Mouse (Mus musculus) limb, embryonic 11.5 days (tissue): ENCODE results near the gene Dffb. TPM values are rescaled to one million over a fixed set of nuclear protein-coding genes. Genes with fewer than 3 reads are reported as not detected.

ENCODE experiments used
- ATAC-seq: fragments of 200-750 bp; cut with Nextera tagmentation; 2 replicates; pipeline ENCODE4 v1.8.0; 2017; ENCODE audit warnings: low read depth; ENCODE audit not compliant: insufficient number of reproducible peaks, low FRiP score, low TSS enrichment
- DNase-seq: peaks from one replicate; pipeline ENCODE4 v3.0.0-alpha.2; 2015; ENCODE audit warnings: low spot score
- H3K27ac ChIP-seq: fragments of 300-500 bp; sonication (generic); replicated peaks from 2 replicates; pipeline ENCODE4 v1.5.1; 2014; ENCODE audit warnings: low read depth, mild to moderate bottlenecking, low read length
- H3K27me3 ChIP-seq: fragments of 300-500 bp; sonication (generic); 2 replicates; pipeline ENCODE4 v1.6.1; 2014; ENCODE audit warnings: mild to moderate bottlenecking, low read length, mixed read lengths; ENCODE audit not compliant: control insufficient read depth, insufficient read depth
- H3K36me3 ChIP-seq: fragments of 300-500 bp; sonication (generic); 2 replicates; pipeline ENCODE4 v1.6.1; 2014; ENCODE audit warnings: mild to moderate bottlenecking, low read length, moderate library complexity, mixed read lengths; ENCODE audit not compliant: control insufficient read depth, insufficient read depth
- H3K4me1 ChIP-seq: fragments of 300-500 bp; sonication (generic); 2 replicates; pipeline ENCODE4 v1.6.1; 2014; ENCODE audit warnings: low read length, mixed read lengths; ENCODE audit not compliant: control insufficient read depth, insufficient read depth
- H3K4me2 ChIP-seq: fragments of 300-500 bp; sonication (generic); 2 replicates; pipeline ENCODE4 v1.6.1; 2014; ENCODE audit warnings: low read depth, mild to moderate bottlenecking, moderate library complexity; ENCODE audit not compliant: severe bottlenecking
- H3K4me3 ChIP-seq: fragments of 300-500 bp; sonication (generic); 2 replicates; pipeline ENCODE4 v1.5.1; 2014; ENCODE audit warnings: low read depth, low read length
- H3K9ac ChIP-seq: fragments of 300-500 bp; sonication (generic); 2 replicates; pipeline ENCODE4 v1.6.1; 2014; ENCODE audit warnings: mild to moderate bottlenecking, low read length
- H3K9me3 ChIP-seq: fragments of 300-500 bp; sonication (generic); 2 replicates; pipeline ENCODE4 v1.6.1; 2016; ENCODE audit warnings: low read length; ENCODE audit not compliant: control insufficient read depth
- WGBS: fragments of 180-500 bp; shearing (Covaris S2); extraction: QIAGEN DNeasy Blood & Tissue Kit; methylation state at CpG from one replicate; pipeline ENCODE4 v1.1.7; 2014; 5-methylcytosine and 5-hydroxymethylcytosine counted together
- polyA plus RNA-seq: library from polyadenylated mRNA; unstranded; fragments of >200 nt; fragmentation: Nextera tagmentation; extraction: Ambion mirVana; gene quantifications from 2 replicates; pipeline ENCODE4 v1.2.1, GENCODE M21; 2014

The Dffb gene
- polyA plus RNA-seq, 1 experiment from 2014 or later, result 14.1 TPM

- H3K9ac ChIP-seq, result peak overlapping the region; percentile 95
- H3K4me1 ChIP-seq, result peaks cover 11% of the 10 kb centered on the region
- H3K27me3 ChIP-seq, result no peaks in the 10 kb centered on the region
- peaks cover 8% of the 10 kb centered on the region; the same call in 1 of the 2 replicates for H3K36me3 ChIP-seq
- H3K4me3 ChIP-seq, result peak overlapping the region; percentile 99
- peak overlapping the region; percentile 36; the same call in 1 of the 2 replicates for H3K27ac ChIP-seq
- peak overlapping the region; percentile 99 for H3K4me2 ChIP-seq
- H3K9me3 ChIP-seq, result no peaks in the 10 kb centered on the region
- 0 out of 2 replicates have a peak, but pooled peaks have one; percentile 3 for ATAC-seq
- DNase-seq, result peak; percentile 36
- WGBS, result 4% methylated on average over 45 of the region's 55 CpGs
Measured at GRCm38 (mm10) chr4:154012132-154012882, 37.4 kb upstream of the Dffb start.

GRCm38 (mm10) chr4:154011646-154012089, 36.7 kb upstream of the Dffb start, which contains the start of gene Lrrc47:
Lrrc47 (plus strand) TSS chr4:154011731.
- Histone ChIP-seq H3K9me3 (no peaks in the 10 kb centered on the region), H3K27me3 (no peaks in the 10 kb centered on the region), H3K9ac (peak within 1 kb of the TSS; percentile 95), H3K27ac (peak within 1 kb of the TSS; percentile 36; the same call in 1 of the 2 replicates), H3K4me1 (peaks cover 11% of the 10 kb centered on the region), H3K4me2 (peak within 1 kb of the TSS; percentile 99), H3K36me3 (peaks cover 6% of the 10 kb centered on the region; the same call in 1 of the 2 replicates), H3K4me3 (peak within 1 kb of the TSS; percentile 99)
- WGBS, result under 1% methylated on average over 49 of the region's 59 CpGs
- DNase-seq (peak; percentile 83), ATAC-seq (peak; percentile 84)

GRCm38 (mm10) chr4:154010907-154011645, 36.1 kb upstream of the Dffb start:
- peak overlapping the region; percentile 99 for H3K4me3 ChIP-seq
- H3K9ac ChIP-seq, result peak overlapping the region; percentile 95
- H3K4me2 ChIP-seq, result peak overlapping the region; percentile 99
- no peaks in the 10 kb centered on the region for H3K27me3 ChIP-seq
- peaks cover 11% of the 10 kb centered on the region for H3K4me1 ChIP-seq
- peak overlapping the region; percentile 36; the same call in 1 of the 2 replicates for H3K27ac ChIP-seq
- DNase-seq, result no peak
- ATAC-seq, result peak; percentile 11; the same call in 1 of the 2 replicates
- no peaks in the 10 kb centered on the region for H3K9me3 ChIP-seq
- WGBS, result 29% methylated on average over 13 of the region's 13 CpGs
- H3K36me3 ChIP-seq, result peaks cover 6% of the 10 kb centered on the region; the same call in 1 of the 2 replicates

- 80% methylated on average over 4 of the region's 4 CpGs for WGBS
- H3K4me2 ChIP-seq, result no peak overlapping the region
Measured at GRCm38 (mm10) chr4:154007759-154008158, 32.8 kb upstream of the Dffb start.

GRCm38 (mm10) chr4:154006264-154006663, 31.3 kb upstream of the Dffb start:
- no peaks in the 10 kb centered on the region for H3K4me1 ChIP-seq
- H3K9me3 ChIP-seq, result no peaks in the 10 kb centered on the region
- no peak overlapping the region for H3K4me3 ChIP-seq
- no peak overlapping the region for H3K9ac ChIP-seq
- H3K36me3 ChIP-seq, result no peaks in the 10 kb centered on the region
- ATAC-seq (no peak), DNase-seq (no peak)
- no peaks in the 10 kb centered on the region for H3K27me3 ChIP-seq
- H3K4me2 ChIP-seq, result no peak overlapping the region
- 94% methylated on average over 6 of the region's 6 CpGs for WGBS
- no peak overlapping the region for H3K27ac ChIP-seq

More at GRCm38 (mm10) chr4:154007759-154008158, 32.8 kb upstream of the Dffb start:
- Histone ChIP-seq H3K9ac (no peak overlapping the region), H3K4me3 (no peak overlapping the region), H3K27ac (no peak overlapping the region), H3K27me3 (no peaks in the 10 kb centered on the region), H3K9me3 (no peaks in the 10 kb centered on the region), H3K36me3 (no peaks in the 10 kb centered on the region), H3K4me1 (peaks cover 4% of the 10 kb centered on the region)
- ATAC-seq (no peak), DNase-seq (no peak)

- H3K9ac ChIP-seq, result no peak overlapping the region
- DNase-seq (no peak), ATAC-seq (no peak)
- H3K4me2 ChIP-seq, result no peak overlapping the region
- H3K27me3 ChIP-seq, result no peaks in the 10 kb centered on the region
- H3K9me3 ChIP-seq, result no peaks in the 10 kb centered on the region
- H3K4me1 ChIP-seq, result no peaks in the 10 kb centered on the region
- no peaks in the 10 kb centered on the region for H3K36me3 ChIP-seq
- no peak overlapping the region for H3K27ac ChIP-seq
- WGBS, result 89% methylated on average over 5 of the region's 5 CpGs
- no peak overlapping the region for H3K4me3 ChIP-seq
Measured at GRCm38 (mm10) chr4:154005488-154005887, 30.6 kb upstream of the Dffb start.

- H3K27ac ChIP-seq, result no peak overlapping the region
- H3K4me3 ChIP-seq, result no peak overlapping the region
- H3K4me1 ChIP-seq, result no peaks in the 10 kb centered on the region
- ATAC-seq (no peak), DNase-seq (no peak)
- no peak overlapping the region for H3K9ac ChIP-seq
- H3K36me3 ChIP-seq, result peaks cover 12% of the 10 kb centered on the region
- no peak overlapping the region for H3K4me2 ChIP-seq
- H3K9me3 ChIP-seq, result no peaks in the 10 kb centered on the region
- WGBS, result 87% methylated on average over 8 of the region's 8 CpGs
- no peaks in the 10 kb centered on the region for H3K27me3 ChIP-seq
Measured at GRCm38 (mm10) chr4:153993505-153993904, 18.6 kb upstream of the Dffb start.

GRCm38 (mm10) chr4:153992715-153993114, 17.8 kb upstream of the Dffb start:
- peaks cover 9% of the 10 kb centered on the region for H3K36me3 ChIP-seq
- no peaks in the 10 kb centered on the region for H3K27me3 ChIP-seq
- no peak for DNase-seq
- WGBS, result 90% methylated on average over 10 of the region's 10 CpGs
- H3K9ac ChIP-seq, result no peak overlapping the region
- H3K9me3 ChIP-seq, result no peaks in the 10 kb centered on the region
- ATAC-seq, result no peak
- no peak overlapping the region for H3K27ac ChIP-seq
- no peak overlapping the region for H3K4me3 ChIP-seq
- H3K4me1 ChIP-seq, result no peaks in the 10 kb centered on the region
- no peak overlapping the region for H3K4me2 ChIP-seq
